Mouse (Mus musculus) forebrain, embryonic 16.5 days (tissue): ENCODE results near the gene Tmprss11e. TPM values are rescaled to one million over a fixed set of nuclear protein-coding genes. Genes with fewer than 3 reads are reported as not detected.

ENCODE experiments used
- ATAC-seq: fragments of 200-750 bp; cut with Nextera tagmentation; 2 replicates; pipeline ENCODE4 v1.8.0; 2017; ENCODE audit warnings: mild to moderate bottlenecking, moderate library complexity
- H3K27ac ChIP-seq: fragments of 300-500 bp; sonication (generic); 2 replicates; pipeline ENCODE4 v1.5.1; 2014; ENCODE audit warnings: low read length, control low read depth
- H3K27me3 ChIP-seq: fragments of 300-500 bp; sonication (generic); replicated peaks from 2 replicates; pipeline ENCODE4 v1.6.1; 2014; ENCODE audit warnings: low read length; ENCODE audit not compliant: control insufficient read depth, insufficient read depth
- H3K36me3 ChIP-seq: fragments of 300-500 bp; sonication (generic); 2 replicates; pipeline ENCODE4 v1.6.1; 2014; ENCODE audit not compliant: control insufficient read depth, insufficient read depth
- H3K4me1 ChIP-seq: fragments of 300-500 bp; sonication (generic); replicated peaks from 2 replicates; pipeline ENCODE4 v1.6.1; 2014; ENCODE audit warnings: low read length; ENCODE audit not compliant: control insufficient read depth, insufficient read depth
- H3K4me2 ChIP-seq: fragments of 300-500 bp; sonication (generic); 2 replicates; pipeline ENCODE4 v1.6.1; 2014; ENCODE audit warnings: mild to moderate bottlenecking, low read length, control low read depth
- H3K4me3 ChIP-seq: fragments of 300-500 bp; sonication (generic); replicated peaks from 2 replicates; pipeline ENCODE4 v1.5.1; 2014; ENCODE audit warnings: mild to moderate bottlenecking, low read length, control low read depth
- H3K9ac ChIP-seq: fragments of 300-500 bp; sonication (generic); replicated peaks from 2 replicates; pipeline ENCODE4 v1.6.1; 2014; ENCODE audit warnings: low read depth, low read length, control low read depth
- H3K9me3 ChIP-seq: fragments of 300-500 bp; sonication (generic); 2 replicates; pipeline ENCODE4 v1.6.1; 2016; ENCODE audit warnings: low read length; ENCODE audit not compliant: control insufficient read depth
- WGBS: fragments of 180-500 bp; shearing (Covaris S2); extraction: QIAGEN DNeasy Blood & Tissue Kit; methylation state at CpG from one replicate; pipeline ENCODE4 v1.1.7; 2014; 5-methylcytosine and 5-hydroxymethylcytosine counted together
- polyA plus RNA-seq: library from polyadenylated mRNA; unstranded; fragments of >200 nt; fragmentation: Nextera tagmentation; extraction: Ambion mirVana; gene quantifications from 2 replicates; pipeline ENCODE4 v1.2.1, GENCODE M21; 2015

The Tmprss11e gene
- polyA plus RNA-seq = not detected in 2 replicates

- Histone ChIP-seq H3K9ac (no peak within 1 kb of the TSS), H3K27me3 (no peaks in the 10 kb centered on the region; the same call in 1 of the 2 replicates), H3K4me1 (peaks cover 3% of the 10 kb centered on the region; the same call in 1 of the 2 replicates), H3K27ac (no peak within 1 kb of the TSS), H3K9me3 (no peaks in the 10 kb centered on the region), H3K4me2 (no peak within 1 kb of the TSS), H3K4me3 (no peak within 1 kb of the TSS), H3K36me3 (no peaks in the 10 kb centered on the region)
- no peak for ATAC-seq
- WGBS = 75% methylated on average over 4 of the region's 4 CpGs
Observed at GRCm38 (mm10) chr5:86745715-86746114, at the start of gene Tmprss11e. Gene Tmprss11e, minus strand, starts transcription at chr5:86745815.

GRCm38 (mm10) chr5:86792807-86793206 is 47.2 kb upstream of the Tmprss11e start:
- no peaks in the 10 kb centered on the region for H3K36me3 ChIP-seq
- no peak overlapping the region for H3K9ac ChIP-seq
- no peak overlapping the region for H3K4me2 ChIP-seq
- 81% methylated on average over 8 of the region's 8 CpGs for WGBS
- H3K27me3 ChIP-seq = no peaks in the 10 kb centered on the region
- no peaks in the 10 kb centered on the region for H3K9me3 ChIP-seq
- H3K4me3 ChIP-seq = no peak overlapping the region
- H3K27ac ChIP-seq = no peak overlapping the region
- no peak for ATAC-seq
- H3K4me1 ChIP-seq = no peaks in the 10 kb centered on the region

- 73% methylated on average over 4 of the region's 4 CpGs for WGBS
- no peak for ATAC-seq
- Histone ChIP-seq H3K27ac (no peak overlapping the region), H3K9me3 (no peaks in the 10 kb centered on the region), H3K9ac (no peak overlapping the region), H3K36me3 (no peaks in the 10 kb centered on the region), H3K4me1 (no peaks in the 10 kb centered on the region), H3K4me2 (no peak overlapping the region), H3K4me3 (no peak overlapping the region), H3K27me3 (no peaks in the 10 kb centered on the region)
Observed at GRCm38 (mm10) chr5:86792249-86792648, 46.6 kb upstream of the Tmprss11e start.

- WGBS = 83% methylated on average over 2 of the region's 2 CpGs
- H3K36me3 ChIP-seq = no peaks in the 10 kb centered on the region
- no peak overlapping the region for H3K4me3 ChIP-seq
- H3K4me2 ChIP-seq = no peak overlapping the region
- H3K27me3 ChIP-seq = no peaks in the 10 kb centered on the region
- H3K4me1 ChIP-seq = no peaks in the 10 kb centered on the region
- H3K27ac ChIP-seq = no peak overlapping the region
- no peak overlapping the region for H3K9ac ChIP-seq
- no peaks in the 10 kb centered on the region for H3K9me3 ChIP-seq
- no peak for ATAC-seq
Observed at GRCm38 (mm10) chr5:86789954-86790353, 44.3 kb upstream of the Tmprss11e start.

GRCm38 (mm10) chr5:86786798-86787197 is 41.2 kb upstream of the Tmprss11e start:
- Histone ChIP-seq H3K9ac (no peak overlapping the region), H3K27ac (no peak overlapping the region), H3K4me1 (no peaks in the 10 kb centered on the region), H3K4me2 (no peak overlapping the region), H3K4me3 (no peak overlapping the region), H3K36me3 (no peaks in the 10 kb centered on the region), H3K27me3 (no peaks in the 10 kb centered on the region), H3K9me3 (no peaks in the 10 kb centered on the region)
- ATAC-seq = no peak
- WGBS = 42% methylated on average over 1 of the region's 1 CpGs

- no peak overlapping the region for H3K27ac ChIP-seq
- no peak for ATAC-seq
- no peak overlapping the region for H3K4me3 ChIP-seq
- 39% methylated on average over 1 of the region's 1 CpGs for WGBS
- no peaks in the 10 kb centered on the region for H3K27me3 ChIP-seq
- no peaks in the 10 kb centered on the region for H3K9me3 ChIP-seq
- no peak overlapping the region for H3K9ac ChIP-seq
- no peak overlapping the region for H3K4me2 ChIP-seq
- no peaks in the 10 kb centered on the region for H3K4me1 ChIP-seq
- no peaks in the 10 kb centered on the region for H3K36me3 ChIP-seq
Observed at GRCm38 (mm10) chr5:86784205-86784604, 38.6 kb upstream of the Tmprss11e start.

GRCm38 (mm10) chr5:86783059-86783458 is 37.4 kb upstream of the Tmprss11e start:
- Histone ChIP-seq H3K9ac (no peak overlapping the region), H3K4me2 (no peak overlapping the region), H3K36me3 (no peaks in the 10 kb centered on the region), H3K27me3 (no peaks in the 10 kb centered on the region), H3K27ac (no peak overlapping the region), H3K4me1 (no peaks in the 10 kb centered on the region), H3K4me3 (no peak overlapping the region), H3K9me3 (no peaks in the 10 kb centered on the region)
- 69% methylated on average over 8 of the region's 8 CpGs for WGBS
- no peak for ATAC-seq

- H3K4me1 ChIP-seq = no peaks in the 10 kb centered on the region
- H3K27ac ChIP-seq = no peak overlapping the region
- no peak for ATAC-seq
- H3K4me3 ChIP-seq = no peak overlapping the region
- no peaks in the 10 kb centered on the region for H3K36me3 ChIP-seq
- WGBS = 69% methylated on average over 1 of the region's 1 CpGs
- no peak overlapping the region for H3K4me2 ChIP-seq
- H3K9ac ChIP-seq = no peak overlapping the region
- H3K27me3 ChIP-seq = no peaks in the 10 kb centered on the region
- H3K9me3 ChIP-seq = no peaks in the 10 kb centered on the region
Observed at GRCm38 (mm10) chr5:86778471-86778870, 32.9 kb upstream of the Tmprss11e start.

- no peak overlapping the region for H3K4me2 ChIP-seq
- ATAC-seq = no peak
- no peak overlapping the region for H3K27ac ChIP-seq
- no peaks in the 10 kb centered on the region for H3K9me3 ChIP-seq
- no peak overlapping the region for H3K9ac ChIP-seq
- H3K4me1 ChIP-seq = no peaks in the 10 kb centered on the region
- no peaks in the 10 kb centered on the region for H3K27me3 ChIP-seq
- H3K36me3 ChIP-seq = no peaks in the 10 kb centered on the region
- WGBS = 92% methylated on average over 5 of the region's 5 CpGs
- no peak overlapping the region for H3K4me3 ChIP-seq
Observed at GRCm38 (mm10) chr5:86776941-86777340, 31.3 kb upstream of the Tmprss11e start.

GRCm38 (mm10) chr5:86771010-86771409 is 25.4 kb upstream of the Tmprss11e start:
- Histone ChIP-seq H3K4me1 (no peaks in the 10 kb centered on the region), H3K36me3 (no peaks in the 10 kb centered on the region), H3K4me3 (no peak overlapping the region), H3K27ac (no peak overlapping the region), H3K27me3 (no peaks in the 10 kb centered on the region), H3K9ac (no peak overlapping the region), H3K4me2 (no peak overlapping the region), H3K9me3 (no peaks in the 10 kb centered on the region)
- ATAC-seq = no peak
